Mouse (Mus musculus): Measurements from ENCODE around the gene Adap1. TPM values are rescaled to one million over a fixed set of nuclear protein-coding genes. Genes with fewer than 3 reads are reported as not detected.
A peak's percentile ranks its signal among the peaks of the same experiment; 100 is the strongest.
"Not testable (repeated sequence)": the region's sequence is repeated elsewhere in the genome, so short reads cannot be mapped to it uniquely, and the experiment has no call there.

The Adap1 gene
- total and polyA plus RNA-seq, 2 experiments from 2014 or later = 141 to 253 TPM

GRCm38 (mm10) chr5:139338403-139338802 is 13.0 kb upstream of the Adap1 start:
- DNase-seq (ENCODE audit: low spot score) (no peak), ATAC-seq (ENCODE audit: low FRiP score) (no peak)
- Histone ChIP-seq H3K9me3 (ENCODE audit: low read length) (no peaks in the 10 kb centered on the region), H3K4me1 (ENCODE audit: insufficient read depth, low read length) (no peaks in the 10 kb centered on the region), H3K27me3 (ENCODE audit: insufficient read depth, low read length) (no peaks in the 10 kb centered on the region), H3K4me3 (ENCODE audit: low read depth, low read length) (no peak overlapping the region), H3K36me3 (ENCODE audit: insufficient read depth, low read length) (peaks cover 67% of the 10 kb centered on the region), H3K27ac (ENCODE audit: low read depth, low read length) (no peak overlapping the region), H3K9ac (replicated peaks; ENCODE audit: low read length, poor library complexity, severe bottlenecking) (no peak overlapping the region), H3K4me2 (ENCODE audit: low read depth, low read length, poor library complexity, severe bottlenecking) (no peak overlapping the region)
- TF ChIP-seq CTCF (IDR thresholded peaks at IDR 0.05) = no peak
- 90% methylated on average over 3 of the region's 3 CpGs for WGBS

GRCm38 (mm10) chr5:139337826-139338370 is 12.5 kb upstream of the Adap1 start:
- no peak for TF ChIP-seq CTCF (IDR thresholded peaks at IDR 0.05)
- H3K4me1 ChIP-seq (ENCODE audit: insufficient read depth, low read length) = no peaks in the 10 kb centered on the region
- H3K9me3 ChIP-seq (ENCODE audit: low read length) = no peaks in the 10 kb centered on the region
- H3K27me3 ChIP-seq (ENCODE audit: insufficient read depth, low read length) = no peaks in the 10 kb centered on the region
- ATAC-seq (ENCODE audit: low FRiP score) = no peak
- no peak overlapping the region for H3K4me2 ChIP-seq (ENCODE audit: low read depth, low read length, poor library complexity, severe bottlenecking)
- DNase-seq (ENCODE audit: low spot score) = no peak
- H3K27ac ChIP-seq (ENCODE audit: low read depth, low read length) = no peak overlapping the region
- WGBS = 82% methylated on average over 13 of the region's 13 CpGs
- H3K36me3 ChIP-seq (ENCODE audit: insufficient read depth, low read length) = peaks cover 67% of the 10 kb centered on the region
- no peak overlapping the region for H3K4me3 ChIP-seq (ENCODE audit: low read depth, low read length)
- no peak overlapping the region for H3K9ac ChIP-seq (replicated peaks; ENCODE audit: low read length, poor library complexity, severe bottlenecking)

GRCm38 (mm10) chr5:139335634-139336033 is 10.2 kb upstream of the Adap1 start:
- Histone ChIP-seq H3K9ac (replicated peaks; ENCODE audit: low read length, poor library complexity, severe bottlenecking) (no peak overlapping the region), H3K9me3 (ENCODE audit: low read length) (no peaks in the 10 kb centered on the region), H3K4me3 (ENCODE audit: low read depth, low read length) (no peak overlapping the region), H3K4me2 (ENCODE audit: low read depth, low read length, poor library complexity, severe bottlenecking) (no peak overlapping the region), H3K36me3 (ENCODE audit: insufficient read depth, low read length) (peaks cover 53% of the 10 kb centered on the region), H3K4me1 (ENCODE audit: insufficient read depth, low read length) (no peaks in the 10 kb centered on the region), H3K27ac (ENCODE audit: low read depth, low read length) (no peak overlapping the region), H3K27me3 (ENCODE audit: insufficient read depth, low read length) (no peaks in the 10 kb centered on the region)
- WGBS = 96% methylated on average over 4 of the region's 4 CpGs
- TF ChIP-seq CTCF (IDR thresholded peaks at IDR 0.05) = no peak
- DNase-seq (ENCODE audit: low spot score) (no peak), ATAC-seq (ENCODE audit: low FRiP score) (peak; percentile 36; the same call in 1 of the 2 replicates)

GRCm38 (mm10) chr5:139334394-139334793 is 9.0 kb upstream of the Adap1 start:
- H3K9ac ChIP-seq (replicated peaks; ENCODE audit: low read length, poor library complexity, severe bottlenecking); H3K4me3 ChIP-seq (ENCODE audit: low read depth, low read length); ATAC-seq (ENCODE audit: low FRiP score); H3K27me3 ChIP-seq (ENCODE audit: insufficient read depth, low read length); H3K4me1 ChIP-seq (ENCODE audit: insufficient read depth, low read length); H3K27ac ChIP-seq (ENCODE audit: low read depth, low read length); H3K4me2 ChIP-seq (ENCODE audit: low read depth, low read length, poor library complexity, severe bottlenecking); DNase-seq (ENCODE audit: low spot score); H3K9me3 ChIP-seq (ENCODE audit: low read length): not testable (repeated sequence)
- 90% methylated on average over 10 of the region's 10 CpGs for WGBS
- peak; percentile 27; the same call in 1 of the 2 replicates for TF ChIP-seq CTCF (IDR thresholded peaks at IDR 0.05)
- peaks cover 41% of the 10 kb centered on the region for H3K36me3 ChIP-seq (ENCODE audit: insufficient read depth, low read length)

GRCm38 (mm10) chr5:139333301-139334013 is 8.0 kb upstream of the Adap1 start:
- Histone ChIP-seq H3K9me3 (ENCODE audit: low read length) (no peaks in the 10 kb centered on the region), H3K4me3 (ENCODE audit: low read depth, low read length) (no peak overlapping the region), H3K9ac (replicated peaks; ENCODE audit: low read length, poor library complexity, severe bottlenecking) (no peak overlapping the region), H3K36me3 (ENCODE audit: insufficient read depth, low read length) (peaks cover 32% of the 10 kb centered on the region), H3K4me1 (ENCODE audit: insufficient read depth, low read length) (no peaks in the 10 kb centered on the region), H3K27me3 (ENCODE audit: insufficient read depth, low read length) (no peaks in the 10 kb centered on the region), H3K27ac (ENCODE audit: low read depth, low read length) (no peak overlapping the region), H3K4me2 (ENCODE audit: low read depth, low read length, poor library complexity, severe bottlenecking) (no peak overlapping the region)
- no peak for TF ChIP-seq CTCF (IDR thresholded peaks at IDR 0.05)
- WGBS = 73% methylated on average over 16 of the region's 16 CpGs
- no peak for ATAC-seq (ENCODE audit: low FRiP score)
- no peak for DNase-seq (ENCODE audit: low spot score)

GRCm38 (mm10) chr5:139332590-139333272 is 7.3 kb upstream of the Adap1 start:
- H3K4me3 ChIP-seq (ENCODE audit: low read depth, low read length) = no peak overlapping the region
- no peak for TF ChIP-seq CTCF (IDR thresholded peaks at IDR 0.05)
- H3K27me3 ChIP-seq (ENCODE audit: insufficient read depth, low read length) = no peaks in the 10 kb centered on the region
- 83% methylated on average over 8 of the region's 8 CpGs for WGBS
- DNase-seq (ENCODE audit: low spot score) (no peak), ATAC-seq (ENCODE audit: low FRiP score) (no peak)
- no peaks in the 10 kb centered on the region for H3K9me3 ChIP-seq (ENCODE audit: low read length)
- peaks cover 25% of the 10 kb centered on the region for H3K36me3 ChIP-seq (ENCODE audit: insufficient read depth, low read length)
- no peaks in the 10 kb centered on the region for H3K4me1 ChIP-seq (ENCODE audit: insufficient read depth, low read length)
- H3K4me2 ChIP-seq (ENCODE audit: low read depth, low read length, poor library complexity, severe bottlenecking) = no peak overlapping the region
- H3K27ac ChIP-seq (ENCODE audit: low read depth, low read length) = no peak overlapping the region
- no peak overlapping the region for H3K9ac ChIP-seq (replicated peaks; ENCODE audit: low read length, poor library complexity, severe bottlenecking)
